8 mouse cellular contexts compared by ENCODE assay signal in the genomic region with DNA sequence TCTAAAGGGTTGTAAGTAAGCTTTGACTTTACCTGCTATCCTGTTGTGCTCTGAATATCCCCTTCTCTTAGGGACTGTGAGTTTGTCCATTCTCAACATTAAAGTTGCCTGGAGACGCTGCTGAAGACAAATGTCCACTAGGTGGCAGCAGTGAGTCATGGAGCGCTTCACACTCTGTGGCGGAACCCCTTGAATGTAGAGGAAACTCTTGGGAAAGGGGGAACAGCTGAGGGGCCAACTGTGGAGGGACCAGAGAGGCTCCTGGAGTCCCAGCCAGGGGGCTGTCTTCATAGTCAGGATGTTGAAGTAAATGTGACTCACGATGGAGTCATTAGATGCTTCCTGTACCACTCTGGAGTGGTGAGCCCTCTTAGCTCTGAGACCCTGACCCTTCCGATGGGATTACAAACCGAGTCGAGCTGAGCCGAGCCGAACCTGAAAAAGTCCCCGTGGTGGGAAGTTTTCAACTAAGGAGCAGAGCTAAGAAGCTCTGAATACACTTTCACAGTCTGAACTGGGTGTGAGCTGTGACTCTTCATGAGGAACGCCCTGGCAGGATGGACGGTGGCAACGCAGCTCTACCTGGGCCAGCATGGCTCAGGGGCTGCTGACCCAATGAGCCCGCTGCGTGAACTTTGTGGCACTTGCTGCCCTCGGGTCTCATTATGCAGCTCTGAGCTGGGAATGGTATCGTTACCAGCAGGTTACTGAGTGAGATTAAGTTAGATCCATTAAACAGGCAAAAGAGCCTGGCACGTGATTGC. TPM values are rescaled to one million over a fixed set of nuclear protein-coding genes. Genes with fewer than 3 reads are reported as not detected.
DNase-seq lines count a peak whose midpoint lies in the region; ATAC-seq and TF ChIP-seq lines count a peak whose summit lies in the region.

No protein-coding gene starts in this region.

- 43% methylated on average over 18 of the region's 18 CpGs for WGBS in kidney, embryonic 16.5 days
- 31% methylated on average over 18 of the region's 18 CpGs for whole genome bisulfite sequencing in liver, embryonic 14.5 days (ENCODE audit: insufficient replicate concordance)
- WGBS in neural tube, embryonic 14.5 days = 47% methylated on average over 18 of the region's 18 CpGs

- H3K27me3 ChIP-seq in kidney, embryonic 16.5 days (ENCODE audit: insufficient read depth, low read length) = peaks cover 18% of the 10 kb centered on the region; the same call in 1 of the 2 replicates
- no peaks in the 10 kb centered on the region for H3K27me3 ChIP-seq in liver, embryonic 14.5 days (ENCODE audit: control insufficient read depth, insufficient read depth, low read length)
- peaks cover 4% of the 10 kb centered on the region for H3K27me3 ChIP-seq in neural tube, embryonic 14.5 days (ENCODE audit: control insufficient read depth, insufficient read depth, low read length)

- TF ChIP-seq EP300 in liver, embryonic 14.5 days (IDR thresholded peaks at IDR 0.05; ENCODE audit: low read depth) = no peak

- H3K4me2 ChIP-seq in kidney, embryonic 16.5 days (replicated peaks; ENCODE audit: low read depth, low read length) = no peak overlapping the region
- H3K4me2 ChIP-seq in liver, embryonic 14.5 days (ENCODE audit: low read depth) = no peak overlapping the region
- H3K4me2 ChIP-seq in neural tube, embryonic 14.5 days (ENCODE audit: low read depth, low read length) = no peak overlapping the region

- H3K4me1 ChIP-seq in kidney, embryonic 16.5 days (ENCODE audit: insufficient read depth, low read length) = no peaks in the 10 kb centered on the region
- H3K4me1 ChIP-seq in liver, embryonic 14.5 days (replicated peaks; ENCODE audit: control insufficient read depth in 2 of 2, insufficient read depth in 2 of 2, low read length in 1 of 2) = peaks cover 0 to under 1% of the 10 kb centered on the region in 2 experiments; a peak in 1 of 4 replicates
- H3K4me1 ChIP-seq in neural tube, embryonic 14.5 days (ENCODE audit: control insufficient read depth, insufficient read depth, low read length) = no peaks in the 10 kb centered on the region; the same call in 1 of the 2 replicates

- peak; percentile 58; the same call in 1 of the 2 replicates for ATAC-seq in kidney, embryonic 16.5 days (ENCODE audit: low FRiP score, low TSS enrichment)
- ATAC-seq in liver, embryonic 14.5 days (ENCODE audit: insufficient read depth) = no peak
- peak; percentile 54; the same call in 1 of the 2 replicates for ATAC-seq in neural tube, embryonic 14.5 days (ENCODE audit: low read depth)

- DNase-seq in urinary bladder, adult 18-20 months (ENCODE audit: low spot score in 2 of 2) = peak; percentile 25 to 36
- DNase-seq in urinary bladder, postnatal 10 days (ENCODE audit: low spot score) = no peak
- peak; percentile 88 for DNase-seq in cerebellum, adult 9-10 months
- DNase-seq in frontal cortex, postnatal 25 days (ENCODE audit: low spot score in 2 of 2) = peak; percentile 48 to 65
- DNase-seq in liver, embryonic 14.5 days (ENCODE audit: low read depth in 3 of 3, low spot score in 3 of 3) = peak; percentile 35 to 41 (median 36)
- DNase-seq in testis, postnatal 14 days (ENCODE audit: low spot score) = peak; percentile 65

- H3K9ac ChIP-seq in kidney, embryonic 16.5 days (replicated peaks; ENCODE audit: low read length) = no peak overlapping the region
- H3K9ac ChIP-seq in liver, embryonic 14.5 days (replicated peaks) = no peak overlapping the region
- no peak overlapping the region for H3K9ac ChIP-seq in neural tube, embryonic 14.5 days (replicated peaks; ENCODE audit: low read depth, low read length)

- TF ChIP-seq CTCF in liver, embryonic 14.5 days (IDR thresholded peaks at IDR 0.05; ENCODE audit: low read depth) = peak; percentile 94

- no peaks in the 10 kb centered on the region for H3K9me3 ChIP-seq in kidney, embryonic 16.5 days (ENCODE audit: low read length)
- H3K9me3 ChIP-seq in liver, embryonic 14.5 days (ENCODE audit: control insufficient read depth, low read length) = no peaks in the 10 kb centered on the region
- H3K9me3 ChIP-seq in neural tube, embryonic 14.5 days (ENCODE audit: control insufficient read depth, low read length) = no peaks in the 10 kb centered on the region

- H3K27ac ChIP-seq in kidney, embryonic 16.5 days (ENCODE audit: low read length) = no peak overlapping the region
- no peak overlapping the region for H3K27ac ChIP-seq in liver, embryonic 14.5 days
- H3K27ac ChIP-seq in neural tube, embryonic 14.5 days (ENCODE audit: low read depth, low read length) = no peak overlapping the region

- H3K4me3 ChIP-seq in kidney, embryonic 16.5 days (ENCODE audit: low read length) = no peak overlapping the region
- H3K4me3 ChIP-seq in liver, embryonic 14.5 days (ENCODE audit: insufficient read depth in 1 of 2, low read depth in 2 of 2, low read length in 2 of 2) = no peak overlapping the region
- no peak overlapping the region for H3K4me3 ChIP-seq in neural tube, embryonic 14.5 days (ENCODE audit: low read depth, low read length)

- H3K36me3 ChIP-seq in kidney, embryonic 16.5 days (ENCODE audit: insufficient read depth, low read length) = no peaks in the 10 kb centered on the region
- no peaks in the 10 kb centered on the region for H3K36me3 ChIP-seq in liver, embryonic 14.5 days (replicated peaks; ENCODE audit: control insufficient read depth, insufficient read depth, low read depth)
- no peaks in the 10 kb centered on the region for H3K36me3 ChIP-seq in neural tube, embryonic 14.5 days (ENCODE audit: control insufficient read depth, insufficient read depth, low read length)

RNA-seq across cellular contexts. Expression of a gene that starts 7.7 kb away (rescaled TPM):
- polyA plus RNA-seq in kidney, embryonic 16.5 days (2015; fragmentation: Nextera tagmentation; extraction: Ambion mirVana) = 1.7 and 2.2 TPM in 2 replicates
- 1.5 and 1.7 TPM in 2 replicates for polyA plus RNA-seq in liver, embryonic 14.5 days (2012; rRNA removed)
- polyA plus RNA-seq in liver, embryonic 14.5 days (2014; fragmentation: Nextera tagmentation; extraction: Ambion mirVana) = 1.8 and 2.0 TPM in 2 replicates
- 0.25 and 0.94 TPM in 2 replicates for polyA plus RNA-seq in neural tube, embryonic 14.5 days (2014; fragmentation: Nextera tagmentation; extraction: Ambion mirVana)

RNA-seq across cellular contexts. Expression of a gene that starts 21.6 kb away (rescaled TPM):
- 0.10 TPM in 1 of 2 replicates, not detected in the other for polyA plus RNA-seq in kidney, embryonic 16.5 days (2015; fragmentation: Nextera tagmentation; extraction: Ambion mirVana)
- 0.44 and 0.56 TPM in 2 replicates for polyA plus RNA-seq in liver, embryonic 14.5 days (2012; rRNA removed)
- 0.22 and 0.29 TPM in 2 replicates for polyA plus RNA-seq in liver, embryonic 14.5 days (2014; fragmentation: Nextera tagmentation; extraction: Ambion mirVana)
- polyA plus RNA-seq in neural tube, embryonic 14.5 days (2014; fragmentation: Nextera tagmentation; extraction: Ambion mirVana) = not detected in 2 replicates

RNA-seq across cellular contexts. Expression of a gene that starts 35.3 kb away (rescaled TPM):
- polyA plus RNA-seq in kidney, embryonic 16.5 days (2015; fragmentation: Nextera tagmentation; extraction: Ambion mirVana) = not detected in 2 replicates
- polyA plus RNA-seq in liver, embryonic 14.5 days (2012; rRNA removed) = 0.27 and 0.63 TPM in 2 replicates
- polyA plus RNA-seq in liver, embryonic 14.5 days (2014; fragmentation: Nextera tagmentation; extraction: Ambion mirVana) = not detected in 2 replicates
- not detected in 2 replicates for polyA plus RNA-seq in neural tube, embryonic 14.5 days (2014; fragmentation: Nextera tagmentation; extraction: Ambion mirVana)

RNA-seq across cellular contexts. Expression of a gene that starts 46.0 kb away (rescaled TPM):
- not detected in 2 replicates for polyA plus RNA-seq in kidney, embryonic 16.5 days (2015; fragmentation: Nextera tagmentation; extraction: Ambion mirVana)
- 0.13 TPM in 1 of 2 replicates, not detected in the other for polyA plus RNA-seq in liver, embryonic 14.5 days (2012; rRNA removed)
- not detected in 2 replicates for polyA plus RNA-seq in liver, embryonic 14.5 days (2014; fragmentation: Nextera tagmentation; extraction: Ambion mirVana)
- polyA plus RNA-seq in neural tube, embryonic 14.5 days (2014; fragmentation: Nextera tagmentation; extraction: Ambion mirVana) = not detected in 2 replicates

RNA-seq across cellular contexts. Expression of a gene that starts 50.2 kb away (rescaled TPM):
- 0.52 and 0.53 TPM in 2 replicates for polyA plus RNA-seq in kidney, embryonic 16.5 days (2015; fragmentation: Nextera tagmentation; extraction: Ambion mirVana)
- polyA plus RNA-seq in liver, embryonic 14.5 days (2012; rRNA removed) = 1.5 and 1.6 TPM in 2 replicates
- 0.97 and 1.1 TPM in 2 replicates for polyA plus RNA-seq in liver, embryonic 14.5 days (2014; fragmentation: Nextera tagmentation; extraction: Ambion mirVana)
- polyA plus RNA-seq in neural tube, embryonic 14.5 days (2014; fragmentation: Nextera tagmentation; extraction: Ambion mirVana) = 0.11 TPM in 1 of 2 replicates, not detected in the other
